26 mouse cellular contexts compared by ENCODE assay signal in the genomic region with DNA sequence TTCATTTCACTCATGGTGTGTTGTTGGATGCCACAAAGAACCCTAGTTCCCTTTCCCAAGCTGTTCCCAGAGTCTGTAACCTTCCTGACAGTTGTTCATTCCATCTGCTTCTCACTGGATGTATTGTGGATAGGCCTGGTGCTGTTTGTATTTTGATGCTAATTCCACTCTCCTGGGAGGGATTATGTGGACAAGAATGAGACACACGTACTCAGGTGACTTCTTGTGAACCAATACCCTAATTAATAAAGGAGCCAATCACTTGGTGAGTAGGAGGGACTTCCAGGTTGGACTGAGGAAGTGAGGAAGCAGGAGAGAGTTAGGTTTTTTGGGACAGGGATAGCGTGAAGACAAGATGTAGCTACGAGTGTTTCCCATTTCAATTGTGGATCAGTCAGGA.
"Had no signal": no experiment of that assay in that cellular context is flagged by ENCODE, and none has a peak within 500 bp of the region (broad histone marks: within the 10 kb centered on the region; RNA-seq: fewer than 3 reads in every experiment).

No protein-coding gene starts in this region.

- H3K27ac ChIP-seq: gastrocnemius, adult 2 months; heart, adult 2 months; heart, embryonic 13.5 days; heart, embryonic 15.5 days; hindbrain, embryonic 13.5 days; hindbrain, embryonic 15.5 days; hindbrain, postnatal 0 days; layer of hippocampus, adult 2 months; left cerebral cortex, adult 2 months; limb, embryonic 10.5 days; limb, embryonic 12.5 days; liver, embryonic 13.5 days had no signal

- H3K4me2 ChIP-seq: heart, embryonic 11.5 days; heart, embryonic 13.5 days; heart, embryonic 15.5 days; hindbrain, embryonic 13.5 days; hindbrain, embryonic 15.5 days; limb, embryonic 12.5 days; liver, embryonic 11.5 days; liver, embryonic 13.5 days had no signal

- H3K9me3 ChIP-seq: heart, embryonic 13.5 days; heart, embryonic 15.5 days; hindbrain, embryonic 13.5 days; hindbrain, embryonic 15.5 days; limb, embryonic 10.5 days; limb, embryonic 12.5 days; liver, embryonic 13.5 days had no signal

- ATAC-seq: hindbrain, postnatal 0 days; intestine, embryonic 16.5 days had no signal

- H3K4me3 ChIP-seq: gastrocnemius, adult 2 months; heart, adult 2 months; heart, embryonic 13.5 days; heart, embryonic 15.5 days; hindbrain, embryonic 13.5 days; hindbrain, embryonic 15.5 days; layer of hippocampus, adult 2 months; left cerebral cortex, adult 2 months; limb, embryonic 10.5 days; limb, embryonic 12.5 days; liver, embryonic 13.5 days had no signal

- H3K27me3 ChIP-seq: heart, embryonic 13.5 days; heart, embryonic 15.5 days; hindbrain, embryonic 13.5 days; hindbrain, embryonic 15.5 days; liver, embryonic 13.5 days had no signal

- H3K36me3 ChIP-seq: heart, embryonic 13.5 days; heart, embryonic 15.5 days; hindbrain, embryonic 15.5 days; limb, embryonic 10.5 days; limb, embryonic 12.5 days; liver, embryonic 13.5 days had no signal

- DNase-seq: gastrocnemius, adult 2 months; gastrocnemius, postnatal 14 days; gastrocnemius, postnatal 36 days; heart, adult 11 months; heart, adult 2 months; heart, postnatal 14 days; heart, postnatal 36 days; kidney, adult 18-20 months; kidney, adult 8-10 months; kidney, postnatal 10 days; kidney, postnatal 25 days; kidney, postnatal 4 days; liver; liver, embryonic 13.5 days had no signal

- H3K4me1 ChIP-seq: hindbrain, embryonic 13.5 days; hindbrain, embryonic 15.5 days; limb, embryonic 12.5 days had no signal

- H3K9ac ChIP-seq: heart, embryonic 13.5 days; heart, embryonic 15.5 days; hindbrain, embryonic 13.5 days; hindbrain, embryonic 15.5 days; limb, embryonic 12.5 days; liver, embryonic 13.5 days had no signal
